Mouse (Mus musculus) adrenal gland, postnatal 36 days (tissue): ENCODE data around the gene Gm44973. TPM values are rescaled to one million over a fixed set of nuclear protein-coding genes. Genes with fewer than 3 reads are reported as not detected.
"Not testable (repeated sequence)": the region's sequence is repeated elsewhere in the genome, so short reads cannot be mapped to it uniquely, and the experiment has no call there.

ENCODE experiments used
- DNase-seq, 2 experiments: peaks; one replicate each; pipeline ENCODE4 v3.0.0; 2021; ENCODE audit warnings: mixed read lengths in 1 of 2
- long read RNA-seq, 2 experiments: library from polyadenylated mRNA; stranded (forward); transcript quantifications; one replicate each; pipeline ENCODE4 v2.0.0; 2021; ENCODE audit warnings: borderline sequencing depth in 2 of 2
- total RNA-seq, 2 experiments: library from RNA; stranded (reverse); gene quantifications; 2 replicates each; pipeline ENCODE4 v1.2.3; 2021

The Gm44973 gene
- total RNA-seq: not detected
- long read RNA-seq, experiment 1, partial matches to known transcripts: 0 of 4 reads
- long read RNA-seq, experiment 1, other reads (novel, unspliced or antisense): 4 of 4 reads
- long read RNA-seq, experiment 2, partial matches to known transcripts: 0 of 3 reads
- long read RNA-seq, experiment 2, other reads (novel, unspliced or antisense): 3 of 3 reads

GRCm38 (mm10) chr7:5015118-5016001, at the start of gene Gm44973:
Gene Gm44973 (plus strand): TSS chr7:5015496.
- DNase-seq: peak; percentile 96 to 99

DNA sequence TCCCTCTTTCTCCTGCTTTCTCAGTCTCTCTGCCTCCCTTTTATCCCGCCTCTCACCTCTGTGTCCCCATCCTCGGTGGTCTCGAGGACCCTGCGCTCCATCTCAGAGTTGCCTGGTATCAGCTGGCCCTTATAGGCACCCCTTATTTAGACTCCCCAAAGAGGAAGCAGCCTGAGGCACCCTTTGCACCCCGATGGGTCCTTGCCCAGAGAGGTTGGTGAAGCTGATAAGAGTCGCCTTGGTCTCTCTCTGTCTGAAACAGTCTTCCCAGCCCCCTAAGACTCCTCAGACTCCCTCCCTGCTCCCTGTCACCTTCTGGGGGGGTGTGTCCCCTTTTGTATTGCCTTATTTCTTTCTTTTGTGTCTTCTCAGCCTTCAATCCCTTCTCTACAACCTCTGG, 44.2 kb upstream of the Gm44973 start, which contains the start of gene Sbk3:
TSS of gene Sbk3 (minus strand) at position 101 of the 400 bp plus-strand sequence.
- DNase-seq: no peak

GRCm38 (mm10) chr7:4971710-4972109, 43.6 kb upstream of the Gm44973 start:
- no peak for DNase-seq

DNA sequence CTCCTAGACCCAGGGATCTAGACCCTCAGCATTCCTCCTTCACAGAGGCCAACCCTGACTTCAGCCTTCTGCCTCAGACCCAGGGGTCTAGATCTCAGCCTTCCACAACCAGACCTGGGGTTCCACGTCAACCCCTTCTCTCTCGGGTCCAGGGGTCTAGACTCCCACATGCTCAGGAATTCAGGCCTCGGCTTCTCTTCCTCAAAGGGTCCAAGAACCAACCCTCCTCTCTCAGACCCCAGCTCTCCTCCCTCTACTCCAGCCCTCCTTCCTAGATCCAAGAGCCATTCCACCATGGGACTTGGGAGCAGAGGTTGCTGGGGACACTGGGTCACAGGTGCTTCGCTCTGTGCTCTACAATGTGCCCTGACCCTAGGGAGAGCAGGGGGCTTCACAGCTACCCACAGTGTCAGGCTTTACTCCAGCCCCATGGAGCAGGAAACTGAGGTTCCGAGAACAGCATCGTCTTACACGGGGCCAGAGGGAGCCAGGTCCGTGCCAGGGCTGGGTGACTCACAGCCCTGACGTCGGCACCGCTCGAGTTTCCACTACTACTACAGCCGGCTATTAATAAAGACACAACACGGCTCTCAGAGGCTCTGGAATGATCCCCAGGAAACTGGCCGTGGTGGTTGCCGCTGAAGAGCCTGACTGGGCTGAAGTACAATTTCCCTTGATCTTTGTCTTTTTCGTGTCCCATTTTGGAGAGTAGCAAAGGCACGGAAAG, 42.8 kb upstream of the Gm44973 start:
- DNase-seq: peak; percentile 83 to 87

- DNase-seq: no peak
Measured at GRCm38 (mm10) chr7:4975455-4975854, 39.8 kb upstream of the Gm44973 start.

DNA sequence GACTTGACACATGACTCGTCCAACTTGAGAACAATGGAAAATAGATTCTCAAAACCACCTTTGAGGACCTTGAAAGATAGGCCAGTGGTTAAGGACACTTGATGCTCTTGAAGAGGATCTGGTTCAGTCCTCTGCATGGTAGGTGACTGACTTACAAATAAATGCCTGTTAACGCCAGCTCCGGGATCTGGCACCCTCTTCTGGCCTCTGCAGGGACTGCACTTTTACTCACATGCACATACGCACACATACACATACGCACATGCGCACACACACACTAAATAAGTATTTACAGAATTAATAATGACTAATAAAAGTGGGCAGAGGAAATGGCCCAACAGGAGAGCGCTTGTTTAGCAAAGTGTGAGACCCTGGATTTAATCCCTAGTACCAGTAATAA, 38.5 kb upstream of the Gm44973 start:
- no peak for DNase-seq

- DNase-seq: no peak
Measured at GRCm38 (mm10) chr7:4988250-4988649, 27.0 kb upstream of the Gm44973 start.

GRCm38 (mm10) chr7:4993347-4993998, 21.8 kb upstream of the Gm44973 start:
- no peak for DNase-seq

DNA sequence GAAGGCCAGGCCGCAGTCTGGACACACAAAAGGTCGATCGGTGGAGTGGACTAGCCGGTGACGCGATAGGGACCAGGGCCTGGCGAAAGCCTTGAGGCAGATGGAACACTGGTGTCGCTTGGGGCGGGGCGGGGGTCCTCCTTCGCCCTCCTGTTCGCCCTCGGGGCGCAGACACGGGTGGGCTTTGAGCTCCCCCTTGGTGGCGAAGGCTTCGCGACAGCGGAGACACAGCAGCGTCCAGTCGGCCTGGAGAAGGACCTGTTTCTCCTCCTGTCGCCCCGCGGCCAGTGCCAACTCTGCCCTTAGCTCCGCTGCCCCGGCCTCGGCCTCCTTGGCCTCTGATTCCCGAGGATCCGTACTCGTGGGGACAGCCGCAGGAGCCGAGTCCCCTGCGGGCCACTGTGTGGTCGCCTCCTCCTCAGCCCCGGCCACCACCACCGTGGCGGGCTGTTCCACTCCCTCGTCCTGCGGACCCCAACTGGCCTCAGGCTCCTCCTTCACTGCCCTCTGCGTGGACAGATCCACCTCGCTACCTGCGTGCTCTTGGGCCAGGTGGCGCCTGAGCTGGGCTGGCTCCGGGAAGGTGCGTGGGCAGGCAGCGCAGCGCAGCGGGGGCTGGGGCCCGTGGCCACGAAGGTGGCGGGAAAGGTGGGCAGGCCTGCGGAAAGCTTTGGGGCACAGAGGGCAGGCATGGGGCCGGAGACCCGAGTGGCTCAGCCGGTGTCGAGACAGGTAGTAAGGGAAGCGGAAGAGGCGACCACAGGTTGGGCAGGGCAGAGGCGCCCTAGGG, 21.1 kb upstream of the Gm44973 start:
- no peak for DNase-seq

GRCm38 (mm10) chr7:4995268-4996002, 19.9 kb upstream of the Gm44973 start:
- DNase-seq: no peak

DNA sequence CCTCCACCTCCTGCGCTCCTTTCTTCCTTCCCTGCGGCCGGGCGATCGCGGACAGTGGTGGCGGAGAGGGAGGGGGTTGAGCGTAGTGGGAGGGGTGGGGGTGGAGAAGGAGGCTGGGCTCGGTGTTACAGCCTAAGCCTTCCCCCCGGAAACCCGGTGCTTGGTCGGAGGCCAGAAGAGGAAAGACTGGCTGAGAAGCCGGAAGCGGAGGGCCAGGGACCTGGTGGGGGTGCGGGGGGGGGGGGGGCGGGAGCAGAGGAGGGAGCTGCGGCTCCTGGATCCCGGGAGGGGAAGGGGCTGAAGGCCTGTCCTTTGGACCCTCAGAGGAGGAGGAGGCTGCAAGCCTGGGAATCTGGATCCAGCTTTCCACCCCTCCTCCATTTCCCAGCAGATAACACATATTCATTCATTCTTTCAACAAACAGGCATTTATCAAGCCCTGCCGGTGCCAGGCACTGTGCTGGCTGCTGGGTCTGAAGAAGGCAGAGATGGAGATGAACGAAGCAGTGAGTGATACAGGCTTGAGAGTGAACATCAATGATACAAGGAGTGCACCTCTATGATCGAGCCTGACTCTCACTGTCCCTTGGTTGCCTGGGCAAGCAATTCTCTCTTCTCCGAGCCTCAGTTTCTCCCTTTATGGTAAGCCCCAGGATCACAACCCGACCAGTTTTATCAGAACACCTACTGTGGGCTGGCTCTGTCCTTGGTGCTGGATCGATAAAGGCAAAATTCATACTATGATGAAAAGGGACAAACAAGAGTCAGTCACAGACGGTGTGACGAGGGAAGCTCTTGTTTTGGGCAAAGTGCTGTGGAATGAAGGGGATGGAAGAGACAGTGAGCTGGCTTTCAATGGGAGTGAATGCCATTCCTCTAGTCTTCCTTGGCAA, 19.0 kb upstream of the Gm44973 start, which contains the start of gene Zfp579:
TSS of gene Zfp579 (minus strand) at position 156 of the 893 bp plus-strand sequence.
- peak; percentile 95 for DNase-seq

- DNase-seq: no peak
Measured at GRCm38 (mm10) chr7:4996934-4997333, 18.4 kb upstream of the Gm44973 start.

DNA sequence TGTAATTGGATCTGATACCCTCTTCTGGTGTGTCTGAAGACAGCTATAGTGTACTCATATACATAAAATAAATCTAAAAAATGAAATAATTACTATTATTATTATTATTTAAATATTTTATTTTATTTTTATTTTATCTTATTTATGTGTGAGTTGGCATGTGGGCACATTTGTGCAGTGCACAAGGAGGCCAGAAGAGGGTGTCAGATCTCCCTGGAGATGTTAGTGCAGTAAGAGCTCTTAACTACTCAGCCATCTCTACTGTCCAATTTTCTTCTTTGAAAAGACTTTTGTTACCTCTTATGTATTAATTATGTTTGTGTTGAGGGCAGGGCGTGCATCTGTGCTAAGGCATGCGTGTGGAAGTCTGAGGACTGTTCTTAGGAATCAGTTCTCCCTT, 15.4 kb upstream of the Gm44973 start:
- peak in 1 of 2 experiments; percentile 35 for DNase-seq

DNA sequence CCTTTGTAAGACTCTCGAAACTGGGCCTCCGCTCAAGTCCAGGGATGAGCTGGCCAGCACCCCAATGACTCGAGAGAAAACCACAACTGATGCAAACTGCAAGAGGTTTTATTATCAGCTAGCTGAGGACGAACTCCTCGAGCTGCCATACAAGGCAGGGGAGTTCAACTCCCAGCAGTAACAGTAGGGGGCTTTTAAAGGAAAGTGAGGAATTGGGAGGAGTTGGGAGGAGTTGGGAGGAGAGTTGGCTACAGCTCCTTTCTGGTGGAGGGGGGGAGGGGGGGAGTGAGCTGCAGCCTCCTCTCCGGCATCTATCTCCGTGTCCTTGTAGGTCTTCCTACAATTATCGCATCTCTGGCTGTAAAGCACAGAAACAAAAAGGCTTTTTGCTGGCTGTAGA, 12.4 kb upstream of the Gm44973 start:
- not testable (repeated sequence) for DNase-seq

- no peak for DNase-seq
Measured at GRCm38 (mm10) chr7:5008229-5008628, 7.1 kb upstream of the Gm44973 start.

GRCm38 (mm10) chr7:5012681-5013513, 2.4 kb upstream of the Gm44973 start:
- no peak for DNase-seq

DNA sequence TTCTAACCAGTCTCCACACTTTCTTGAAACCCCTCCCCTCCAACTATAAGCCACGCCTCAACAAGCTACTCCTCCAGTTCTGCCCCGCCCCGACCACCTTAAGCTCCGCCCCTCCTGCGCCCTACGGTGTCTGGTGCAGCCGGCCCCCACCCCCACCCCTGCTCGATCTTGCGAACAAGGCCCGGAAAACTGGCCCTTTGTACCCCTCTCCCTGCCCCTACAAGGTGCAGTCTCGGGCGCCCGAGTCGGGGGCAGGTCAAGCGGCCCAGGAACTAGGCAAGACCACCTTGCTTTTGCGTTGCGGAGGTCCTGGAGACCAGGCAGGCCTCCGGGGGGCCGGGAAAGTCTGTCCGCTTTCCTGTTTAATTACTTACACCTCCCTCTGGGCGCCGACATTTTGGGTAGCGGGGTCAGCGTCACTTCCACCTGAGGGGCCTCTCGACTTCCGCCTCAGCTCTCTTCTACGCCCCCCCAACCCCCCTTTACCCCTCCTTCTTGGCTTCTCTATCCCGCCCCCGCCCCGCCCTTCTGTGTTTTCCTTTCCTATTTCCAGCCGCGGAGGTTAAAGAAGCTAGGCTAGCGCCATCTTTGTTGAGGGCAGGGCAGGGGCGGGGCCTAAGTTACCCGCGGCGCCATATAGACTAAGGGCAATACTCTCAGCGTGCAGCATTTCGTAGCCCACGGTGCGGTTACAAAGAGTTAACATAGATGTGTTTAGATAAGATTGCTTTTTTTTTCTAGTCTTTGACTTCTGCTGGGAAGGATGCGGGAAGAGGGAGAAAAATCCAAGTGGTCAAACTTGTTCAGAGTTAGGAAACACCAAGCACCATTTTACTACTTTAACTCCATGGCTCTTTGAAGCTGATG, 812 bp upstream of the Gm44973 start, which contains the start of the genes Zfp524 and Fiz1:
TSS of gene Zfp524 (plus strand) at position 165 of the 867 bp plus-strand sequence.
TSS of gene Fiz1 (minus strand) at position 447 of the 867 bp plus-strand sequence.
- DNase-seq: peak; percentile 96 to 97
